Mouse (Mus musculus) layer of hippocampus, adult 2 months (tissue): ENCODE measurements at regions not wholly inside any gene's neighbourhood (a gene's known extent, or its start where the extent isn't known, plus 50 kb on each side); places are given as distances from the start of the nearest gene placed in this dataset.

Source experiments
- DNase-seq, 2 experiments: peaks; one replicate each; pipeline ENCODE4 v3.0.0; 2022; ENCODE audit warnings: low spot score in 2 of 2
- H3K27ac ChIP-seq: fragments of 200-600 bp; 2 replicates; pipeline ENCODE4 v1.8.1; 2022
- H3K4me3 ChIP-seq: fragments of 200-600 bp; 2 replicates; pipeline ENCODE4 v1.8.1; 2022; ENCODE audit warnings: mild to moderate bottlenecking
- CTCF ChIP-seq: fragments of 200-600 bp; conservative IDR thresholded peaks from 2 replicates; pipeline ENCODE4 v1.8.1; 2022; ENCODE audit warnings: antibody characterized with exemption, mild to moderate bottlenecking, moderate library complexity

GRCm38 (mm10) chr15:15329796-15330195 is 1398.8 kb upstream of the Cdh9 start:
- peak; percentile 75 for TF ChIP-seq CTCF
- Histone ChIP-seq H3K4me3 (no peak overlapping the region), H3K27ac (no peak overlapping the region)
- peak; percentile 2 to 46 for DNase-seq

- DNase-seq = no peak
- TF ChIP-seq CTCF = no peak
- no peak overlapping the region for H3K27ac ChIP-seq
- H3K4me3 ChIP-seq = no peak overlapping the region
Observed at GRCm38 (mm10) chr15:15331947-15332346, 1396.6 kb upstream of the Cdh9 start.

DNA sequence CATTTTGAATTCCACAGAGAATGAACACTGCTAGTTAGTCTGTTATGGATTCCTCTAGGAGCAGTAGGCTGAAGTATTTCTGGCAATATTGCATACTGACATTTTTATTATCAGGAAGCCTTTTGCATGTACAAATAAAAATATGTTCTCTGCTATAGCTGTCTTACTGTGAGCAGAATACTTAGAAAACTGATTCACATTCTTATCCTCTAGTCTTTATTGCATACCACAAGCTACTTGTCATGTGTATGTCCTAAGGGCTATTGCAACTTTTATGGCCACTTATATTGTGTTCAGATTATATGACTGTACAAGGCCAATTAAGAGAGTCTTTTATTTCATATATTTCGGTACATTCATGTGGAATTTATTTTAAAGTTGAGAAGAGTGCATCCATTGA is 1366.7 kb upstream of the Cdh9 start:
- TF ChIP-seq CTCF = no peak
- no peak for DNase-seq
- H3K27ac ChIP-seq = no peak overlapping the region
- no peak overlapping the region for H3K4me3 ChIP-seq

GRCm38 (mm10) chr15:15392300-15393022 is 1336.1 kb upstream of the Cdh9 start:
- Histone ChIP-seq H3K4me3 (no peak overlapping the region), H3K27ac (no peak overlapping the region)
- TF ChIP-seq CTCF = no peak
- no peak for DNase-seq
